Mouse (Mus musculus) lung, postnatal 0 days (tissue): ENCODE results near the gene Fbxo21.

Experiments used
- CTCF ChIP-seq: IDR thresholded peaks from 2 replicates; pipeline ENCODE4 v1.5.1; 2016; ENCODE audit warnings: antibody characterized with exemption, mild to moderate bottlenecking
- EP300 ChIP-seq: IDR thresholded peaks from 2 replicates; pipeline ENCODE4 v1.6.1; 2016; ENCODE audit warnings: antibody characterized with exemption, mild to moderate bottlenecking, control low read depth

DNA sequence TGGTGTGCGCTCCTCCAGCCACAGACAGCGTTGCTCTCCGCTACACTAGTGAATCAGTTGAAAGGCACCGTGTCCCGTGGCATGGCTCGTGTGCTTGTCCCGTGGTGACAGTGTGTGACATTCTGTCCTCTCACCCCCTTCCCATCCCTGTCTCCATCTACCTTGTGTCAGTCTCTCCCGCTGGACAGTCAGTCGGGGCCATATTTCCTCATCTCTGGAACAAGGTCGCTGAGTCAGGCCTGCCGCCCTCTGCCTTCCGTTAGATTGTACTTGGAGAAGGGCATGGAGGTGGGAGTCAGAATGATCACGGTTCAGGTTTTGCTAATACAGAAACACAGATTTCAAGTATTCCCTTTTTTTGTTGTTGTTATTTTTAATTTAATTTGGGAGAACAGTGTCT lies 31.8 kb downstream of the Fbxo21 start:
- TF ChIP-seq CTCF = no peak
- no peak for TF ChIP-seq EP300
